Mouse (Mus musculus) monocyte, adult 2 months (primary cell): Measurements from ENCODE around the gene Ppl.

Source experiments
- DNase-seq, 2 experiments: peaks; one replicate each; pipeline ENCODE4 v3.0.0; 2022; ENCODE audit warnings: low spot score in 2 of 2, low read depth in 1 of 2

Ppl gene

DNA sequence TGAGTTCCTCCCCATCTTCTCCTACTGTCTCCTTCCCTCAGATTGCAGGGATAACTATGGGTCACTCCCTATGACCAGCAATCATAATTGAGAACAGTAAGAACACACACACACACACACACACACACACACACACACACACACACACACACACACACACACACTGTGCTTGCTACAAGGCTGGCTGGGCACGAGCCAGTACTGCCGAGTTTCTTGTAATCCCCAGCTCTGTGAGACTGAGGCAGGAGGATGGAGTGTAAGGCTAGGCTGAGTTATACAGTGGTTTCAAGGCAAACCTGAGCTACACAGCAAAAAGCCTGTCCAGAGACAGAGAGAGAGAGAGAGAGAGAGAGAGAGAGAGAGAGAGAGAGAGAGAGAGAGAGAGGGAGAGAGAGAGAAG is 2.0 kb downstream of the Ppl start:
- no peak for DNase-seq

DNA sequence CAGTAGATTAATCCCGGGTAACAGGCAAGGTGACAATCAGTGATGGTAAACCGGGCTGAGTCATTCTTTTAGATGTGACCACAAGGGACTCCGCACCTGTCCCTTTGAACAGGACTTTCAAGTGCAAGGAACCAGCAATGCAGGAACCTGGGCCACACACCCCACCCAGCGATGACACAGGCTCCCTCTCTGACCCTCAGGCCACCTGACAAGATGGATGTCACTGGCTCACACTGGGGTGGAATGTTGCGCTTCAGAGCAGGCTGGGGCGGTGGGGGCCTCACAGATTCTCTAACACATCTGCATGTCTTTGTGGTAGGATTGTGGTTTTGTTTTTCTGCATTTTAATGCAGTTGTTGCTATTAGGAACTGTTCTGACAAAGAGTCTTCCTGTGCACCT is 8.7 kb downstream of the Ppl start:
- DNase-seq: no peak

GRCm38 (mm10) chr16:5119845-5120244 is 12.4 kb downstream of the Ppl start:
- no peak for DNase-seq

- DNase-seq: no peak
These were observed 12.8 kb downstream of the Ppl start for GRCm38 (mm10) chr16:5119385-5119784.

- DNase-seq: no peak
These were observed 18.6 kb downstream of the Ppl start for GRCm38 (mm10) chr16:5113582-5113981.

DNA sequence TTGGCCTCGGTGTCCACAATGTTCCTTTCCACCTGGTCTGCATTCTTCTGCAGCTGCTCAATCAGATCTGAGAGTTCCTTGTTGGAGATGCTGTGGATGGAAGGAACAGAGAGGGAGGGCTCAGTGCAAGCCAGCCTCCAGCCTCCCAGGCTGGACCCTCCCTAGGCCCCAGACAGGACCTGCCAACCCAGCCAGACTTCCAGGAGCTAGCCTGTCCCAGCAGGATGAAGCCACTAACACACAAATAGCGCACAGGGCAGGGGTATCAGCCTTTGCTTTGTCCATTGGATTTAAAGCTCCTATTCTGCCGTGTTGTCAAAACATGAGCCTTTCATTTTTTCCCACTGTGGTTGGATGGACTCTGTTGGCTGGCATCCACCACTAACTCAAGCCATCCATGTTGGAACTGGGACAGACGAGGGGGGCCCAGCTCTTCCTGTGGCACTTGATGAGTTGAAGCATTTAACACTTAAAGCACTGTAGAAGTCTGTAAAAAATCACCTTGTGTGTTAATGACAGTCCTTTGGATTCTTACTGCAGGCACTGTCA is 19.1 kb downstream of the Ppl start:
- DNase-seq: no peak

- DNase-seq: no peak
These were observed 21.2 kb downstream of the Ppl start for GRCm38 (mm10) chr16:5111021-5111420.

DNA sequence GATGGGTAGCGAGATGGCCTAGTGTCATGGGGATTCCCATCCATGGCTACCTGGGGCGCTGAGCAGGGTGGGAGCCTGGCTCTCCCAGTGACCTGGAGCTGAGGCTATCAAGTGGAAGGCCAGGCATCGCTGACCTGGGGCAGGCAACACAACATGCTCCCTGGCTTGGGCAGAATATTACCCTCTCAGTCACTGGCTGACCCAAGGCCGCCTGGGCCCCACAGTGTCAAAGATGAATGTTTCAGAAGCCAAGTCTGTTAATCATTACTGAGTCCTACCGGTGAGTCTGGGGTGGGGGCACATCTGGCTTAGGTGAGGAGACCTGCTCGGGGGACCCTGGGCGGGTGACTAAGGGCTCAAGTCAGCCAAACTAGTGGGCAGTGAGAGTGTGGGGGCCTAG is 22.3 kb downstream of the Ppl start:
- DNase-seq: no peak

DNA sequence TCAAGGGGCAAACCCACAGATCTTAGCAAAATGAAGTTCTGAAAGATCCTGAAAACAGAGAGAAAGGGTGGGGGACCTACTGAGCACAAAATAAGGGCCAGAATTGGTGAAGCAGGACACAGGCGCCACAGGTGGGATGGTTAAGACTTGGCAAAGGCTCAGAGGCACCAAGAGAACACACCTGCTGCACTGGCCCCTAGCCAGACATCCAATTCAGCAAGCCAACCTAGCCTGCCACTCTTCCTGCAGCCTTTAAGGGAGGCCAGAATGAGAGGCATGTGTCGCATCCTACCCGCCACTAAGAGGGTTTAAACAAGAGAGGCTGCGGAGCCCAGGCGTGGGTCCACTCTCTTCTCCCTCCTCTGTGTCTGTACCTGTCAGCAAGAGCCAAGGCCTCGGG is 31.2 kb downstream of the Ppl start:
- DNase-seq: no peak

GRCm38 (mm10) chr16:5096504-5096903 is 35.7 kb downstream of the Ppl start:
- DNase-seq: no peak

GRCm38 (mm10) chr16:5093285-5093684 is 38.9 kb downstream of the Ppl start:
- no peak for DNase-seq

GRCm38 (mm10) chr16:5089021-5089420 is 43.2 kb downstream of the Ppl start:
- no peak for DNase-seq

DNA sequence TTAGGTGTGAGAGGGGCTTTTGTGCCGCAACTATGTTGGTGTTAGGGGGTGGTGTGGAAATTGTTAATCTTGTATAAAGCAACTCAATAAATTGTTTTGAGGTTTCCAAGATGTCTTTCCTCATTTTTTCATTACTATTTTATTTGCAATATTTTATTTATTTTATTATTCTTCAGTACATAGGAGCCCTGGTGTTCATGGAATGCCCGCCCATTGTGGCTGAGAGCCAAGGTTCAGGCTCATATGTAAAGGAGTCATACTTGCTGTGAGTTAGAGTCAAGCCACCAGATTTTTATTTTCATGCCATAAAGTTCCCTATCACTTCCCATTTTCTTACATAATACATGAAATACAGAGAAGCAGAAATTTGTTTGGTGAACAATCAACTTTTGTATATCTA is 46.0 kb downstream of the Ppl start:
- DNase-seq: no peak

GRCm38 (mm10) chr16:5085196-5085595 is 47.0 kb downstream of the Ppl start:
- no peak for DNase-seq

- no peak for DNase-seq
These were observed 57.9 kb downstream of the Ppl start for GRCm38 (mm10) chr16:5074341-5074740.

GRCm38 (mm10) chr16:5071974-5072373 is 60.2 kb downstream of the Ppl start:
- no peak for DNase-seq

- no peak for DNase-seq
These were observed 61.9 kb downstream of the Ppl start for GRCm38 (mm10) chr16:5070321-5070720.

GRCm38 (mm10) chr16:5063472-5063871 is 68.7 kb downstream of the Ppl start:
- DNase-seq: no peak

DNA sequence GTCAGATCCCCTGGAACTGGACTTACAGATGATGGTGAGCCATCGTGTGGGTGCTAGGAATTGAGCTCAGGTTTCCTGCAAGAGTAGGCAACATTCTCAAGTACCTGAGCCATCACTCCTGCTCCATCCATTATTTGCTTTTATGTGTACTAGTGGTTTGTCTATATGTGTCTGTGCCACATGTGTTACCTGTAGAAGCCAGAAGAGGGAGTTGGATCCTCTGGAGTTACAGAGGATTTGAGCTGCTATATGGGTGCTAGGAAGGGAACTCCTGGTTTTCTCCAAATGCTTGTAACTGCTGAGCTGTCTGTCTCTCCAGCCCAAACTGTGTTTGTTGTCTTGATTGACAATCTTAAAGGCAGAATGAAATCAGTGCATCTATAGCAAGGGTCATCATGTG is 74.1 kb downstream of the Ppl start:
- DNase-seq: no peak

DNA sequence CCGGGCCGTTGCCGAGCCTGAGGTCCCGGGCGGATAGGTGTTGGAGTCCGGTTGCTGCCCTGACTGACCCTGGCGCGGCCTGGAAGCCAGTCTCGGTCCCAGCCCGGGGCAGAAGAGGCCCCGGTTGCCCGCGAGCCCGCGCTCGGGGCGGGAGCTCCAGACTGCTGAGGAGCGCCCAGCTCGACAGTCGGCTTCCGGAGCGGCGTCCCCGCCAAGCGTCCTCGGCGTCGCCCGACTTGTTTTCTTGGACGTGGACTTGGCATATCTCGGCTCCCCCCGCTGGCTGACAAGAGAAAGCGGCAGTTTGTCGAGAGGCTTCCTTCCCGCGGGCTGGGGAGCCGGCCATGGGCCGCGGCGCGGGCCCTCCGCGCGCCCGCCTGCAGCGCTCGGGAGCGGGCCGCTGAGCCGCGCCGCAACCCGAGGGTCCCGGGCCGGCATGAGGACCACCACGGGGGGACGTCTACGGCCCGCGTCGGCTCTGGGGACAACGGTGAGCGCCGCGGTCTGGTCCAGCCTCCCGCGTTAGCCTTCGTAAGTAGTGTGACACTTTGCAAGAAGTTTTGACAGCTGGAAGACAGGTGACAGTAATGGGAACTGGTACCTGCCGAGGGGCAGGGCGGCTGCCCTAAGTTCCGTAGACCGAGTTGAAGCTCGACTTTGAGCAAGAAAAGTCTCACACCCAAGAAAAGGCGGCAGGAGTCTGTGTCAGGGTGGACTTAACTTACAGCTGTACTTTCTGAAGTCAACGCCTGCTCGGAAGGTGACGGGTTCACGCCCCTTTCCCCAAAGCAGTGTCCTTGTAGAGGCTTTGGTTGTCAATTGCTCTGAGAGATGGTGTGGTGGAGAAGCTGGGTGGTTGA is 81.7 kb downstream of the Ppl start:
- peak; percentile 42 to 70 for DNase-seq

GRCm38 (mm10) chr16:5049774-5050234 is 82.4 kb downstream of the Ppl start, which contains the start of the genes Glyr1 and Ubn1:
TSS of gene Glyr1 (minus strand) at chr16:5049863.
TSS of gene Ubn1 (plus strand) at chr16:5050057.
- DNase-seq: peak; percentile 98

DNA sequence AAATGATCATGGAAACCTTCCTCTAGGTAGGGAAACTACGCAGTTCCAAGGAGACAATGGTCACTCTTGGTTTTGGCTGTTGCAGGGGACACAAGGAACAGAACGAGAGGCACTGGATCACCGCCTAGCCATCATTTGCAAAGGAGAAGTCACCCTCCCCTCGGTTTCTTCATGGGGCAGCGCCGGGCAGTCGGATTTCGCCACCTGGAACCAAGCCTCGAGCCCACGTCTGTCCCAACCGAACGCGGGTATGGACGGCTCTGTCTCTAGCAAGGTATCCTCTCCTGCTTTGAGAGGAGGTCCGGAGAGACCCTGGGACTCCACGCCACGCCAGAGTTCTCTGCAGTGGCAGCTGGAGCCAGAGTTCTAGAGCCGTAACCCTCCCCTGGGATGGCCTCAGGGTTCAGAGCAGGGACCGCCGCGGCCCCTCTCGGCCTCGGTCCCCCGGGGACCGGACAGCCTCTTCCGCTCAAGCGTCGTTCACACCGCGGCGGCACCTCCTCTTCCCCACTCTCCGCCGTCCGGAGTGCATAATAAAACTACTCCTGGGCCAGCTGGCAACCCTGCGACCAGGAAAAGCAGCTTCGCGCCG is 82.9 kb downstream of the Ppl start:
- DNase-seq: peak; percentile 13 to 39
